Mouse (Mus musculus): Measurements from ENCODE around the gene Myo1a. TPM values are rescaled to one million over a fixed set of nuclear protein-coding genes. Genes with fewer than 3 reads are reported as not detected.

Myo1a gene
- polyA plus RNA-seq, 1 experiment from 2014 or later, result 0.45 TPM

DNA sequence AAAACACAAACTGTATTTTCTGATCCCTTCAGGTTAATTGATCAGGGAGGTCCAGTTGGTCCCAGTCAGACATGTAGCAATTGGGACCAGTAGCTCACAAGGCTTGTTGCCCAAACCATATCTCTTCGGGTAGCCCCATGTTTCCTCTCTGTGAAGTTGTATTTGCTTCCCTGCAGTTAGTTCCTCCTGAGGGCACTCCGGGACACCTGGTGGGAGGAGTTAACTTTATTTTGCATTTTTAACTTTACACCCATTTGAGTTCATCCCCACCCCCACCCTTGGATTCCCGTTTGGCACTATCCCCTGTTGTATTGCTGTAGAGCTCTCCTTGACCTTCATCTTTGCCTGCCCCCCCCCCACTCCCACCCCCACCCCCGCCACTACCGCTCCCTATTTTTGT lies 40.9 kb downstream of the Myo1a start:
- H3K36me3 ChIP-seq (ENCODE audit: control insufficient read depth, insufficient read depth, low read length), result peaks cover 73% of the 10 kb centered on the region
- H3K4me1 ChIP-seq (ENCODE audit: control insufficient read depth, insufficient read depth, low read length), result peaks cover 23% of the 10 kb centered on the region
- H3K27me3 ChIP-seq (ENCODE audit: control insufficient read depth, insufficient read depth, low read length), result no peaks in the 10 kb centered on the region
- ATAC-seq (ENCODE audit: low FRiP score, low TSS enrichment), result no peak
- no peak overlapping the region for H3K27ac ChIP-seq (ENCODE audit: low read depth, low read length)
- H3K9me3 ChIP-seq (ENCODE audit: control insufficient read depth, low read length), result no peaks in the 10 kb centered on the region
- H3K9ac ChIP-seq (ENCODE audit: low read depth, low read length), result no peak overlapping the region
- H3K4me2 ChIP-seq (replicated peaks; ENCODE audit: low read depth, low read length), result no peak overlapping the region
- no peak overlapping the region for H3K4me3 ChIP-seq (ENCODE audit: low read length)
- 77% methylated on average over 5 of the region's 5 CpGs for WGBS

DNA sequence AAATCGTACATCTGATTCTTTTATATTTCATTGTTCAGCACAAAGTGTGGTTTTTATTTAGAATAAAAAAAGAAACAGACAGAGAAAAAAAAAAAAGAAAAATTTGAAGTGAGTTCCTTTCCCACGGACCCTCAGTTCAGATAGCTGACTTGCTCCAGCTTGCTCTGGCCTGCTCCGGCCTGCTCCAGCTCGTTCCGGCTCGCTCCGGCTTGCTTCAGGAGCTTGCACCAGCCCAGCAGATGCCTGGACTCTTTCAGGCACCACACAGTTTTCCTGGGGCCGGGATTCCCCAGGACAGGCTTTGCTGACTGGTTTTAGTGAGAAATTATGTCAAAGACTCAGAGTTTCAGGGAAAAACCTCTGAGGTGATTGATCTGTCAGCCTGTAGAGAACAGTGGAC lies 42.3 kb downstream of the Myo1a start:
- Histone ChIP-seq H3K4me2 (replicated peaks; ENCODE audit: low read depth, low read length) (no peak overlapping the region), H3K4me1 (ENCODE audit: control insufficient read depth, insufficient read depth, low read length) (peaks cover 30% of the 10 kb centered on the region), H3K9me3 (ENCODE audit: control insufficient read depth, low read length) (no peaks in the 10 kb centered on the region), H3K27ac (ENCODE audit: low read depth, low read length) (no peak overlapping the region), H3K27me3 (ENCODE audit: control insufficient read depth, insufficient read depth, low read length) (no peaks in the 10 kb centered on the region), H3K36me3 (ENCODE audit: control insufficient read depth, insufficient read depth, low read length) (peaks cover 62% of the 10 kb centered on the region), H3K9ac (ENCODE audit: low read depth, low read length) (0 out of 2 replicates have a peak overlapping the region, but pooled peaks have one; percentile 12), H3K4me3 (ENCODE audit: low read length) (no peak overlapping the region)
- WGBS, result 91% methylated on average over 8 of the region's 8 CpGs
- ATAC-seq (ENCODE audit: low FRiP score, low TSS enrichment), result no peak

- Histone ChIP-seq H3K9ac (ENCODE audit: low read depth, low read length) (0 out of 2 replicates have a peak overlapping the region, but pooled peaks have one; percentile 28), H3K4me2 (replicated peaks; ENCODE audit: low read depth, low read length) (peak overlapping the region; percentile 34), H3K36me3 (ENCODE audit: control insufficient read depth, insufficient read depth, low read length) (peaks cover 45% of the 10 kb centered on the region), H3K27ac (ENCODE audit: low read depth, low read length) (peak overlapping the region; percentile 67), H3K27me3 (ENCODE audit: control insufficient read depth, insufficient read depth, low read length) (no peaks in the 10 kb centered on the region), H3K9me3 (ENCODE audit: control insufficient read depth, low read length) (no peaks in the 10 kb centered on the region), H3K4me1 (ENCODE audit: control insufficient read depth, insufficient read depth, low read length) (peaks cover 30% of the 10 kb centered on the region), H3K4me3 (ENCODE audit: low read length) (peak overlapping the region; percentile 24; the same call in 1 of the 2 replicates)
- 2% methylated on average over 7 of the region's 8 CpGs for WGBS
- ATAC-seq (ENCODE audit: low FRiP score, low TSS enrichment), result peak; percentile 57
These were observed 44.1 kb downstream of the Myo1a start for GRCm38 (mm10) chr10:127748847-127749612.

DNA sequence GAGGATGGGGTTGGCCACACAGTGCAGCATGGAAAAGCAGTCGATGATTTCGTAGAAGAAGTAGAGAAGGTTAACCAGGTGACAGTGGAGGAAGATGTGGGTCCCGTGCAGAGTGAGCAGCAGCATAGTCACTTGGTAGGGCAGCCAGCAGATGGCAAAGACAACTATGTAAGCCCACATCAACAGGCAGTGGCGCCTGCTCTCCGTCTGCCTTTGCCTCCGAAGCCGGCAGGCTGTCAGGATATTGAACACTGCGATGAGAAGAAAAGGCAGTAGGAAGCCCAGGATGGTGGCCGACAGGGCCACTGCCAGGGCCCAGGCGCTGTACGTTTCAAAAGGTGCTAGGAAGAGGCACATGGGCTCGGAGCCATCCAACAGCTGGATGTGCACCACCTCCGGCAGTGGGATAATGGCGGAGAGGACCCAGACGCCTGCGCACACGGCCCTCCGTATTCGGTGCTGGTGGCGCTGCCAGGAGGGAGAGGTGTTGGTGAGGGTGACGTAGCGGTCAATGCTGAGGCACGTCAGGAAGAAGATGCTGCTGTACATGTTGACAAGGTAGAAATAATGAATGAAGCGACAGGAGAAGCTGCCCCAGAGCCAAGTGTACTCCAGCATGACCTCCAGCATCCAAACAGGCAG lies 45.3 kb downstream of the Myo1a start:
- Histone ChIP-seq H3K27me3 (ENCODE audit: control insufficient read depth, insufficient read depth, low read length) (no peaks in the 10 kb centered on the region), H3K4me2 (replicated peaks; ENCODE audit: low read depth, low read length) (peak overlapping the region; percentile 34), H3K36me3 (ENCODE audit: control insufficient read depth, insufficient read depth, low read length) (peaks cover 32% of the 10 kb centered on the region), H3K9ac (ENCODE audit: low read depth, low read length) (peak overlapping the region; percentile 18; the same call in 1 of the 2 replicates), H3K4me1 (ENCODE audit: control insufficient read depth, insufficient read depth, low read length) (peaks cover 30% of the 10 kb centered on the region), H3K9me3 (ENCODE audit: control insufficient read depth, low read length) (no peaks in the 10 kb centered on the region), H3K27ac (ENCODE audit: low read depth, low read length) (peak overlapping the region; percentile 67; the same call in 1 of the 2 replicates), H3K4me3 (ENCODE audit: low read length) (peak overlapping the region; percentile 24)
- 58% methylated on average over 24 of the region's 24 CpGs for WGBS
- no peak for ATAC-seq (ENCODE audit: low FRiP score, low TSS enrichment)

DNA sequence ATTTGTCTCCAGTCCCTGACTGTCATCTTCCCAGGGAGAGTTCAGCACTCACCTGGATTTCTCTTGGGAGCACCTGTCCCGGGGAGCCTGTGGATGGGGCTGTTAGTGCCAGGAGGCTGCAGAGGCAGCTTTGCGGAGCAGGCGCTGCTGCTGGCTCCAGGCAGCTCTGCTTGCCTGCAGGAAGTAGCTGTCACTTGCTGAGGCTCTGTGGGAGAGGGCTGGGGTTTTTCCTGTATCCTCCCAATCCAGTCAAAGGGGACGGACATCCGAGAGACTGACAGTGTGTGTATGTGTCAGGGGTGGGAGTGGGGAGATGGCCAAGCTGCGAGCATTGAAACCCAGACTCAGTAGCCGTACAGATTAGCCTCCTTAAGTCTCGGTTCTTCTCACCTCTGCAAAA lies 46.6 kb downstream of the Myo1a start, which contains the start of gene Gpr182:
Gpr182 (minus strand) TSS at position 185 of the 400 bp plus-strand sequence.
- Histone ChIP-seq H3K4me3 (ENCODE audit: low read length) (no peak within 1 kb of the TSS; the same call in 1 of the 2 replicates), H3K27me3 (ENCODE audit: control insufficient read depth, insufficient read depth, low read length) (no peaks in the 10 kb centered on the region), H3K4me2 (replicated peaks; ENCODE audit: low read depth, low read length) (peak within 1 kb of the TSS; percentile 34), H3K9me3 (ENCODE audit: control insufficient read depth, low read length) (no peaks in the 10 kb centered on the region), H3K4me1 (ENCODE audit: control insufficient read depth, insufficient read depth, low read length) (peaks cover 32% of the 10 kb centered on the region), H3K9ac (ENCODE audit: low read depth, low read length) (no peak within 1 kb of the TSS), H3K27ac (ENCODE audit: low read depth, low read length) (no peak within 1 kb of the TSS), H3K36me3 (ENCODE audit: control insufficient read depth, insufficient read depth, low read length) (peaks cover 21% of the 10 kb centered on the region)
- ATAC-seq (ENCODE audit: low FRiP score, low TSS enrichment), result 0 out of 2 replicates have a peak, but pooled peaks have one; percentile 25
- WGBS, result 37% methylated on average over 8 of the region's 8 CpGs

DNA sequence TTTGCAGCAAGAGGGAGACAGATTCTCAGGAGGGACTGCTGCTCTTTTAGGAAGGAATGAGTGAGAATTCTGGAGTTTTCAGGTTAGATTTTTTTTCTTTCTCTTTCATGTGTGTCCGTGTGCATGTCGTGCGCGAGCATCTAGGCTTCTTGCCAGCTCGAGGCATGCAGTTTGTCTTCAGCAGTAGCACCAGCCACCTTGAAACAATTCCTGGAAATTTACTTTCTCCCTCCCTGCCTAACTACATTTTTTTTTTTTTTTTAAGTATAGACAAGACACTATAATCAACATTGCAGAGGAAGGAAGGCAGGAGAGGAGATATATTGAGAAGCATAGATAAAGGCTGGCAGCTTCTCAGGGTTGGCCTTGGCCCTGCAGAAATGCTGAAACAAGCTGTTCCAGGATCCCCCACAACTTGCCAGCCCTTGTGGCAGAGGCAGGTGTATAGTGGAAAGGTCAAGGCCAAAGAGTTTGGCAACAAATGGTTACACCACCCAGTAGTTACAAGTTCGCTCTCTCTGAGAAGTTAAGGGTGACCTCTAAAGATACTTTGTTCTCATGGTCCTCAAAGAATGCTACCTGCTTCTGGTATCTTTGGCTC lies 49.7 kb downstream of the Myo1a start:
- H3K36me3 ChIP-seq (ENCODE audit: control insufficient read depth, insufficient read depth, low read length), result no peaks in the 10 kb centered on the region
- no peak overlapping the region for H3K9ac ChIP-seq (ENCODE audit: low read depth, low read length)
- no peak overlapping the region for H3K4me2 ChIP-seq (replicated peaks; ENCODE audit: low read depth, low read length)
- WGBS, result 65% methylated on average over 6 of the region's 6 CpGs
- ATAC-seq (ENCODE audit: low FRiP score, low TSS enrichment), result no peak
- peaks cover 17% of the 10 kb centered on the region; the same call in 1 of the 2 replicates for H3K4me1 ChIP-seq (ENCODE audit: control insufficient read depth, insufficient read depth, low read length)
- no peaks in the 10 kb centered on the region for H3K27me3 ChIP-seq (ENCODE audit: control insufficient read depth, insufficient read depth, low read length)
- H3K27ac ChIP-seq (ENCODE audit: low read depth, low read length), result no peak overlapping the region
- H3K4me3 ChIP-seq (ENCODE audit: low read length), result no peak overlapping the region
- peaks cover 3% of the 10 kb centered on the region; the same call in 1 of the 2 replicates for H3K9me3 ChIP-seq (ENCODE audit: control insufficient read depth, low read length)

GRCm38 (mm10) chr10:127755246-127755645 lies 50.3 kb downstream of the Myo1a start:
- ATAC-seq (ENCODE audit: low FRiP score, low TSS enrichment), result no peak
- H3K27me3 ChIP-seq (ENCODE audit: control insufficient read depth, insufficient read depth, low read length), result no peaks in the 10 kb centered on the region
- H3K9me3 ChIP-seq (ENCODE audit: control insufficient read depth, low read length), result peaks cover 3% of the 10 kb centered on the region; the same call in 1 of the 2 replicates
- no peaks in the 10 kb centered on the region for H3K36me3 ChIP-seq (ENCODE audit: control insufficient read depth, insufficient read depth, low read length)
- WGBS, result 65% methylated on average over 3 of the region's 3 CpGs
- H3K27ac ChIP-seq (ENCODE audit: low read depth, low read length), result no peak overlapping the region
- H3K4me1 ChIP-seq (ENCODE audit: control insufficient read depth, insufficient read depth, low read length), result peaks cover 11% of the 10 kb centered on the region; the same call in 1 of the 2 replicates
- H3K4me3 ChIP-seq (ENCODE audit: low read length), result no peak overlapping the region
- no peak overlapping the region for H3K9ac ChIP-seq (ENCODE audit: low read depth, low read length)
- H3K4me2 ChIP-seq (replicated peaks; ENCODE audit: low read depth, low read length), result no peak overlapping the region

DNA sequence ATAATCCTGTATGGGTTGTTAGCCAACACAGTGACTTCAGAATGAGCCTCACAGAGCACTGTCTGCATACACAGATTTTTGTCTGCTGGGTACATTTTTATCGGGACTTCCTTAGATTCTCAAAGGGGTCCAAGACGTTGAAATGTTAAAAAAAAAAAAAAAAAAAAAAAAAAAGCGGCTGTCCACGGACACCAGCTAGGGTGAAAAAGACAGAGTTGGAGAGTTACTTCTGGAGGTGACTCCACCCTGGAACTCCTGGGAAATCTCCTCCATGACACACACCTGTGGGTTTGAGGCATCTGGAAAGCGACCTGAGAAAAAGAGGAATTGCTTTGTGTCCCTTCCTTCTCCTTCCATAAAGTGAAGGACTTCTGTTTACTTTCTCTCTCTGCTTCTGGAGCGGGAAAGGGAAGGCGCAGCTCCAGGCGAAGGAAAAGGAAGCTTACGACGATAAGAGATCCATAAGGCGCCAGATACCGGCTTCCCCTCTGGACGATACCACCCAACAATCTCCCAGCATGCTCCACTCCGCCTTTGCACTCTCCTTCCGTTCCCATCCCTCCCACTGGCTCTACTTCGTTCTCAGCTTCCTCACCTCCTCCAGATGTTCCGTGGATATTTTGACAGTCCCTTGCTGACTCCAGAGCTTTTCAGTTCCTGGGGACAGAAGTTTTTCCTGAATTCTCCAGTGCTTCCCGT lies 50.9 kb downstream of the Myo1a start:
- WGBS, result 48% methylated on average over 18 of the region's 18 CpGs
- ATAC-seq (ENCODE audit: low FRiP score, low TSS enrichment), result no peak
- Histone ChIP-seq H3K9ac (ENCODE audit: low read depth, low read length) (no peak overlapping the region), H3K27me3 (ENCODE audit: control insufficient read depth, insufficient read depth, low read length) (no peaks in the 10 kb centered on the region), H3K27ac (ENCODE audit: low read depth, low read length) (0 out of 2 replicates have a peak overlapping the region, but pooled peaks have one; percentile 6), H3K4me1 (ENCODE audit: control insufficient read depth, insufficient read depth, low read length) (0 out of 2 replicates have a peak, but pooled peaks cover 9% of the 10 kb centered on the region), H3K4me3 (ENCODE audit: low read length) (peak overlapping the region; percentile 6; the same call in 1 of the 2 replicates), H3K4me2 (replicated peaks; ENCODE audit: low read depth, low read length) (peak overlapping the region; percentile 30), H3K9me3 (ENCODE audit: control insufficient read depth, low read length) (peaks cover 3% of the 10 kb centered on the region; the same call in 1 of the 2 replicates), H3K36me3 (ENCODE audit: control insufficient read depth, insufficient read depth, low read length) (no peaks in the 10 kb centered on the region)
